Mouse (Mus musculus) olfactory bulb, adult 2 months (tissue): ENCODE measurements around the gene Pde8a.

Experiments used
- CTCF ChIP-seq: fragments of 200-500 bp; IDR thresholded peaks from 2 replicates; pipeline ENCODE4 v1.5.1; 2012; ENCODE audit warnings: low read depth, mild to moderate bottlenecking, low read length, moderate library complexity; ENCODE audit not compliant: insufficient read depth
- POLR2A ChIP-seq: fragments of 200-500 bp; IDR thresholded peaks from 2 replicates; pipeline ENCODE4 v1.6.1; 2012; ENCODE audit warnings: mild to moderate bottlenecking, low read depth, low read length, moderate library complexity; ENCODE audit not compliant: insufficient read depth

GRCm38 (mm10) chr7:81174654-81175053, 38.7 kb upstream of the Pde8a start:
- TF ChIP-seq CTCF = no peak
- TF ChIP-seq POLR2A = no peak
